Mouse (Mus musculus) hindbrain, embryonic 13.5 days (tissue): Measurements from ENCODE around the gene Ldlrad2. TPM values are rescaled to one million over a fixed set of nuclear protein-coding genes. Genes with fewer than 3 reads are reported as not detected.

Experiments
- ATAC-seq: fragments of 200-750 bp; cut with Nextera tagmentation; 2 replicates; pipeline ENCODE4 v1.8.0; 2017; ENCODE audit warnings: moderate TSS enrichment; ENCODE audit not compliant: low FRiP score
- H3K27ac ChIP-seq: fragments of 300-500 bp; sonication (generic); 2 replicates; pipeline ENCODE4 v1.5.1; 2015; ENCODE audit warnings: inconsistent platforms, mild to moderate bottlenecking, moderate library complexity
- H3K27me3 ChIP-seq: fragments of 300-500 bp; sonication (generic); 2 replicates; pipeline ENCODE4 v1.6.1; 2015; ENCODE audit warnings: mild to moderate bottlenecking, inconsistent platforms
- H3K36me3 ChIP-seq: fragments of 300-500 bp; sonication (generic); 2 replicates; pipeline ENCODE4 v1.6.1; 2015; ENCODE audit warnings: mild to moderate bottlenecking, inconsistent platforms
- H3K4me1 ChIP-seq: fragments of 300-500 bp; sonication (generic); replicated peaks from 2 replicates; pipeline ENCODE4 v1.6.1; 2015; ENCODE audit warnings: inconsistent platforms
- H3K4me2 ChIP-seq: fragments of 300-500 bp; sonication (generic); 2 replicates; pipeline ENCODE4 v1.6.1; 2015; ENCODE audit warnings: inconsistent platforms, mild to moderate bottlenecking, moderate library complexity
- H3K4me3 ChIP-seq: fragments of 300-500 bp; sonication (generic); 2 replicates; pipeline ENCODE4 v1.5.1; 2015; ENCODE audit warnings: mild to moderate bottlenecking, inconsistent platforms
- H3K9ac ChIP-seq: fragments of 300-500 bp; sonication (generic); 2 replicates; pipeline ENCODE4 v1.6.1; 2015; ENCODE audit warnings: mild to moderate bottlenecking, inconsistent platforms
- H3K9me3 ChIP-seq: fragments of 300-500 bp; sonication (generic); 2 replicates; pipeline ENCODE4 v1.6.1; 2016; ENCODE audit warnings: inconsistent platforms
- WGBS: fragments of 180-500 bp; shearing (Covaris S2); methylation state at CpG from one replicate; pipeline ENCODE4 v1.1.7; 2015; 5-methylcytosine and 5-hydroxymethylcytosine counted together
- polyA plus RNA-seq: library from polyadenylated mRNA; unstranded; fragments of >200 nt; fragmentation: Nextera tagmentation; extraction: Ambion mirVana; gene quantifications from 2 replicates; pipeline ENCODE4 v1.2.1, GENCODE M21; 2015

Ldlrad2 gene
- 1.7 TPM in 1 of 2 replicates, not detected in the other for polyA plus RNA-seq

GRCm38 (mm10) chr4:137574469-137574868, at the start of gene Ldlrad2:
TSS of gene Ldlrad2 (minus strand) at chr4:137574569.
- Histone ChIP-seq H3K27me3 (peaks cover 19% of the 10 kb centered on the region), H3K9ac (no peak within 1 kb of the TSS), H3K4me2 (no peak within 1 kb of the TSS), H3K9me3 (no peaks in the 10 kb centered on the region), H3K4me1 (peaks cover 6% of the 10 kb centered on the region), H3K4me3 (no peak within 1 kb of the TSS), H3K36me3 (no peaks in the 10 kb centered on the region), H3K27ac (no peak within 1 kb of the TSS)
- no peak for ATAC-seq
- 87% methylated on average over 10 of the region's 10 CpGs for WGBS

GRCm38 (mm10) chr4:137622847-137623246, 48.5 kb upstream of the Ldlrad2 start:
- Histone ChIP-seq H3K4me3 (no peak overlapping the region), H3K27ac (no peak overlapping the region), H3K4me1 (no peaks in the 10 kb centered on the region), H3K36me3 (peaks cover 81% of the 10 kb centered on the region), H3K4me2 (no peak overlapping the region), H3K9me3 (no peaks in the 10 kb centered on the region), H3K9ac (no peak overlapping the region), H3K27me3 (no peaks in the 10 kb centered on the region)
- no peak for ATAC-seq
- WGBS = 95% methylated on average over 8 of the region's 8 CpGs

- no peak overlapping the region for H3K27ac ChIP-seq
- no peaks in the 10 kb centered on the region for H3K9me3 ChIP-seq
- H3K4me3 ChIP-seq = no peak overlapping the region
- peaks cover 98% of the 10 kb centered on the region for H3K36me3 ChIP-seq
- H3K27me3 ChIP-seq = no peaks in the 10 kb centered on the region
- H3K4me1 ChIP-seq = no peaks in the 10 kb centered on the region
- no peak overlapping the region for H3K4me2 ChIP-seq
- no peak for ATAC-seq
- H3K9ac ChIP-seq = no peak overlapping the region
- 88% methylated on average over 15 of the region's 15 CpGs for WGBS
Measured at GRCm38 (mm10) chr4:137610256-137610655, 35.9 kb upstream of the Ldlrad2 start.

GRCm38 (mm10) chr4:137609702-137610101, 35.3 kb upstream of the Ldlrad2 start:
- 93% methylated on average over 7 of the region's 7 CpGs for WGBS
- H3K27me3 ChIP-seq = no peaks in the 10 kb centered on the region

GRCm38 (mm10) chr4:137609281-137609680, 34.9 kb upstream of the Ldlrad2 start:
- H3K27ac ChIP-seq = no peak overlapping the region
- H3K27me3 ChIP-seq = no peaks in the 10 kb centered on the region
- peaks cover 99% of the 10 kb centered on the region for H3K36me3 ChIP-seq
- H3K9me3 ChIP-seq = no peaks in the 10 kb centered on the region
- WGBS = 89% methylated on average over 7 of the region's 7 CpGs
- no peak for ATAC-seq
- no peak overlapping the region for H3K4me2 ChIP-seq
- H3K9ac ChIP-seq = no peak overlapping the region
- H3K4me3 ChIP-seq = no peak overlapping the region
- H3K4me1 ChIP-seq = no peaks in the 10 kb centered on the region

More at GRCm38 (mm10) chr4:137609702-137610101, 35.3 kb upstream of the Ldlrad2 start:
- Histone ChIP-seq H3K36me3 (peaks cover 100% of the 10 kb centered on the region), H3K27ac (no peak overlapping the region), H3K9me3 (no peaks in the 10 kb centered on the region), H3K4me2 (no peak overlapping the region), H3K9ac (no peak overlapping the region), H3K4me3 (no peak overlapping the region), H3K4me1 (no peaks in the 10 kb centered on the region)
- ATAC-seq = no peak

GRCm38 (mm10) chr4:137607023-137607422, 32.7 kb upstream of the Ldlrad2 start:
- no peak overlapping the region for H3K4me3 ChIP-seq
- peaks cover 77% of the 10 kb centered on the region for H3K36me3 ChIP-seq
- H3K4me2 ChIP-seq = no peak overlapping the region
- H3K27ac ChIP-seq = no peak overlapping the region
- peaks cover 12% of the 10 kb centered on the region for H3K4me1 ChIP-seq
- H3K27me3 ChIP-seq = no peaks in the 10 kb centered on the region
- no peaks in the 10 kb centered on the region for H3K9me3 ChIP-seq
- no peak overlapping the region for H3K9ac ChIP-seq
- WGBS = 99% methylated on average over 2 of the region's 2 CpGs
- no peak for ATAC-seq

GRCm38 (mm10) chr4:137603449-137604171, 29.2 kb upstream of the Ldlrad2 start:
- ATAC-seq = no peak
- Histone ChIP-seq H3K9ac (no peak overlapping the region), H3K4me2 (no peak overlapping the region), H3K4me3 (no peak overlapping the region), H3K27me3 (no peaks in the 10 kb centered on the region), H3K9me3 (no peaks in the 10 kb centered on the region), H3K36me3 (peaks cover 43% of the 10 kb centered on the region), H3K4me1 (peaks cover 37% of the 10 kb centered on the region), H3K27ac (0 out of 2 replicates have a peak overlapping the region, but pooled peaks have one; percentile 6)
- WGBS = 84% methylated on average over 11 of the region's 11 CpGs

GRCm38 (mm10) chr4:137598577-137598976, 24.2 kb upstream of the Ldlrad2 start:
- no peaks in the 10 kb centered on the region for H3K27me3 ChIP-seq
- H3K4me1 ChIP-seq = peaks cover 67% of the 10 kb centered on the region
- 82% methylated on average over 5 of the region's 5 CpGs for WGBS
- no peak overlapping the region for H3K9ac ChIP-seq
- no peaks in the 10 kb centered on the region for H3K36me3 ChIP-seq
- no peak overlapping the region for H3K4me2 ChIP-seq
- H3K4me3 ChIP-seq = no peak overlapping the region
- ATAC-seq = no peak
- H3K27ac ChIP-seq = no peak overlapping the region
- H3K9me3 ChIP-seq = no peaks in the 10 kb centered on the region

GRCm38 (mm10) chr4:137597098-137597630, 22.8 kb upstream of the Ldlrad2 start:
- ATAC-seq = no peak
- no peak overlapping the region for H3K4me2 ChIP-seq
- H3K27me3 ChIP-seq = no peaks in the 10 kb centered on the region
- H3K36me3 ChIP-seq = no peaks in the 10 kb centered on the region
- no peak overlapping the region for H3K4me3 ChIP-seq
- peaks cover 60% of the 10 kb centered on the region for H3K4me1 ChIP-seq
- H3K27ac ChIP-seq = no peak overlapping the region
- no peaks in the 10 kb centered on the region for H3K9me3 ChIP-seq
- H3K9ac ChIP-seq = no peak overlapping the region
- WGBS = 95% methylated on average over 4 of the region's 4 CpGs

GRCm38 (mm10) chr4:137594496-137595270, 20.3 kb upstream of the Ldlrad2 start:
- no peak; the same call in 1 of the 2 replicates for ATAC-seq
- Histone ChIP-seq H3K4me1 (peaks cover 47% of the 10 kb centered on the region), H3K4me3 (peak overlapping the region; percentile 92), H3K4me2 (peak overlapping the region; percentile 93), H3K27me3 (no peaks in the 10 kb centered on the region), H3K9me3 (no peaks in the 10 kb centered on the region), H3K36me3 (no peaks in the 10 kb centered on the region), H3K9ac (peak overlapping the region; percentile 95), H3K27ac (peak overlapping the region; percentile 99)
- WGBS = 5% methylated on average over 40 of the region's 40 CpGs

GRCm38 (mm10) chr4:137593601-137594495, 19.5 kb upstream of the Ldlrad2 start, which contains the start of gene Usp48:
TSS of gene Usp48 (plus strand) at chr4:137593755.
- H3K9ac ChIP-seq = peak within 1 kb of the TSS; percentile 95
- no peaks in the 10 kb centered on the region for H3K36me3 ChIP-seq
- H3K27me3 ChIP-seq = no peaks in the 10 kb centered on the region
- H3K4me1 ChIP-seq = peaks cover 38% of the 10 kb centered on the region
- H3K4me3 ChIP-seq = peak within 1 kb of the TSS; percentile 92
- H3K9me3 ChIP-seq = no peaks in the 10 kb centered on the region
- WGBS = under 1% methylated on average over 92 of the region's 92 CpGs
- H3K4me2 ChIP-seq = peak within 1 kb of the TSS; percentile 93
- H3K27ac ChIP-seq = peak within 1 kb of the TSS; percentile 99
- peak; percentile 95 for ATAC-seq
